Mouse (Mus musculus): ENCODE results near the gene Angpt4.

GRCm38 (mm10) chr2:151962474-151962873 is 51.5 kb downstream of the Angpt4 start:
- TF ChIP-seq MAX (IDR thresholded peaks at IDR 0.05; ENCODE audit: low read length) (no peak), CTCF (conservative IDR thresholded peaks at IDR 0.05 in 1 of 2, IDR thresholded peaks at IDR 0.05 in 1 of 2; ENCODE audit: low read depth in 2 of 2, low read length in 2 of 2) (no peak), TCF12 (IDR thresholded peaks at IDR 0.05; ENCODE audit: low read depth, low read length) (no peak), POLR2A (IDR thresholded peaks at IDR 0.05; ENCODE audit: low read depth, low read length) (no peak), E2F4 (IDR thresholded peaks at IDR 0.05; ENCODE audit: insufficient replicate concordance, low read depth, low read length) (no peak), ZNF384 (IDR thresholded peaks at IDR 0.05; ENCODE audit: low read depth, low read length) (no peak)
